Mouse (Mus musculus) liver, embryonic 16.5 days (tissue): ENCODE data around the gene Stard13. TPM values are rescaled to one million over a fixed set of nuclear protein-coding genes. Genes with fewer than 3 reads are reported as not detected.

Experiments
- ATAC-seq: fragments of 200-750 bp; cut with Nextera tagmentation; 2 replicates; pipeline ENCODE4 v1.8.0; 2017; ENCODE audit warnings: low read depth, mild to moderate bottlenecking, moderate number of reproducible peaks, moderate library complexity
- H3K27ac ChIP-seq: fragments of 300-500 bp; sonication (generic); 2 replicates; pipeline ENCODE4 v1.5.1; 2014; ENCODE audit warnings: mild to moderate bottlenecking, low read length
- H3K27me3 ChIP-seq: fragments of 300-500 bp; sonication (generic); 2 replicates; pipeline ENCODE4 v1.6.1; 2014; ENCODE audit warnings: low read depth, low read length, mixed read lengths; ENCODE audit not compliant: control insufficient read depth, insufficient read depth
- H3K36me3 ChIP-seq: fragments of 300-500 bp; sonication (generic); 2 replicates; pipeline ENCODE4 v1.6.1; 2014; ENCODE audit warnings: mild to moderate bottlenecking; ENCODE audit not compliant: control insufficient read depth, insufficient read depth
- H3K4me1 ChIP-seq: fragments of 300-500 bp; sonication (generic); 2 replicates; pipeline ENCODE4 v1.6.1; 2014; ENCODE audit warnings: low read depth, low read length, mixed read lengths; ENCODE audit not compliant: control insufficient read depth
- H3K4me2 ChIP-seq: fragments of 300-500 bp; sonication (generic); 2 replicates; pipeline ENCODE4 v1.6.1; 2014; ENCODE audit warnings: low read depth, low read length, mixed read lengths
- H3K4me3 ChIP-seq: fragments of 300-500 bp; sonication (generic); 2 replicates; pipeline ENCODE4 v1.5.1; 2014; ENCODE audit warnings: low read depth, mild to moderate bottlenecking, low read length
- H3K9ac ChIP-seq: fragments of 300-500 bp; sonication (generic); 2 replicates; pipeline ENCODE4 v1.6.1; 2014; ENCODE audit warnings: low read depth, low read length
- H3K9me3 ChIP-seq: fragments of 300-500 bp; sonication (generic); replicated peaks from 2 replicates; pipeline ENCODE4 v1.6.1; 2016; ENCODE audit warnings: low read length; ENCODE audit not compliant: control insufficient read depth
- WGBS: fragments of 180-500 bp; shearing (Covaris S2); extraction: QIAGEN DNeasy Blood & Tissue Kit; methylation state at CpG from one replicate; pipeline ENCODE4 v1.1.7; 2014; ENCODE audit not compliant: insufficient replicate concordance; 5-methylcytosine and 5-hydroxymethylcytosine counted together
- polyA plus RNA-seq: library from polyadenylated mRNA; unstranded; fragments of >200 nt; fragmentation: Nextera tagmentation; extraction: Ambion mirVana; gene quantifications from 2 replicates; pipeline ENCODE4 v1.2.1, GENCODE M21; 2015

Stard13 gene
- polyA plus RNA-seq, 1 experiment from 2014 or later = 1.4 TPM

DNA sequence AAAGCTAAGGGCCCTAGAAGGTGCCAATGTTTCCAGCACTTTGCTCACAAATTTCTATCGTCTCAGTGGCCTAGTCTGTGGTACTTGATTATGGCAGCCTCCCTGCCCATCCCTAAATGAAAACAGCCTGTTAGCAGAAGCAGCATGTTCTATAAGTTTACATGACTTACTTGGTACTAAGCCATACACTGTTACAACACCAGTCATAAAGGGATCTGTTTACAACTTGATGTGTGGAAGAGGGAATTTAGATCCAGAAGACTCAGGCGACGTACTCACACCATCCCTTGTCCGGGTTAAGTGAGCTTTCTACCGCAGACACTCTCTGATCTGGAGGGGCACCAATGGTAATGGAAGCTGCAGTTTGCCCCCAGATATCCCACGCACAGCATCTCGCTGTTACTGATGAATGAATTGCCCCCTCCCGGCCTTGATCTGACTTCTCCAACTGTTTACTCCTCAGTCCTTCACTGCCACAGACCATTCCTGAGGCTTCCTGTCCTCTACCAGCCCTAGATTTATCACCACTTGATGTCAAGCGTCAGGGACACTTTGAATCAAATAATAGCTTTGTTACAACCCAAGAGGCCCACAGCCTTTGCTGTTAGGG, 53.4 kb downstream of the Stard13 start:
- Histone ChIP-seq H3K4me3 (no peak overlapping the region), H3K27me3 (no peaks in the 10 kb centered on the region), H3K27ac (no peak overlapping the region), H3K4me2 (no peak overlapping the region), H3K9ac (no peak overlapping the region), H3K9me3 (no peaks in the 10 kb centered on the region), H3K4me1 (no peaks in the 10 kb centered on the region; the same call in 1 of the 2 replicates), H3K36me3 (no peaks in the 10 kb centered on the region)
- ATAC-seq = no peak
- WGBS = 67% methylated on average over 9 of the region's 9 CpGs

DNA sequence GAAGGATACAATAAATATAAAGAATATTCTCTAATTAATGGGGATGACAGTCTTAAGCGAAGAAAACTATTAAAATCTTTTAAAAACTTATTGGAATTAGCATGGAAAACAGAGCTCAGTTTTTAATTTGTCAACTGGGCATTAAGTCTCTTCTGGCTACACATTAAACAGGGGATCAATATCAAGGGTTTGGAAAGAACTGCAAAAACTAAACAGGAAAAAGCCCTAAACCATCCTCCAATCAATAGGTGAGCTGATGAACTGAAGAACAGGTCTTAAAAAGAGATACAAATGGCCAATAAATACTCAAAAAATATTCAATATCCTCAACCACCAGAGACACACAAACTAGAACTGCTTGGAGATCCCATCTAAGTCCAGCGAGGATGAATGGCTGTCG, 56.5 kb downstream of the Stard13 start:
- no peak for ATAC-seq
- no peaks in the 10 kb centered on the region for H3K36me3 ChIP-seq
- no peaks in the 10 kb centered on the region; the same call in 1 of the 2 replicates for H3K4me1 ChIP-seq
- 73% methylated on average over 3 of the region's 3 CpGs for whole genome bisulfite sequencing
- no peak overlapping the region for H3K27ac ChIP-seq
- no peak overlapping the region for H3K9ac ChIP-seq
- H3K4me2 ChIP-seq = no peak overlapping the region
- H3K4me3 ChIP-seq = no peak overlapping the region
- H3K9me3 ChIP-seq = no peaks in the 10 kb centered on the region
- no peaks in the 10 kb centered on the region for H3K27me3 ChIP-seq

DNA sequence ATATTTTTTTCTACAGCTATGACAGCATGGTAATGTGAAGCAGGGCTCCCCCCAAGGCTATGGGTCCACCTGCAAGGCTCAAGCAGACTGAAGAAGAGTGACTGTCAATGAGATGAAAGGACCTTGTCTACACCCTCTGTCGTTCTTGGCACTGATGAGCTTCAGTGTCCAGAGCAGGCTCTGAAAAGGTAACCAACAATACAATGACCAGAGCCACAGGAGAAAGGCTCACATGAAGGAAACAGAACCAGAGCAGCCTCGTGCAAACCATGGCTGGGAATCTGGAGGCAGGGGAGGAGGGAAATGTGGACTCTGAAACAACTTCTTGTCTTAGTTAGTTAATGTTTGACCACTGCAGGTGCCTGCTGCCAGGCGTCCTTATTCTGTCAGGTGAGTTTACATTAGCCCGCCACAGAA, 57.7 kb downstream of the Stard13 start:
- Histone ChIP-seq H3K4me1 (no peaks in the 10 kb centered on the region; the same call in 1 of the 2 replicates), H3K9ac (no peak overlapping the region), H3K27me3 (no peaks in the 10 kb centered on the region), H3K4me3 (no peak overlapping the region), H3K4me2 (no peak overlapping the region; the same call in 1 of the 2 replicates), H3K9me3 (no peaks in the 10 kb centered on the region), H3K27ac (peak overlapping the region; percentile 55), H3K36me3 (no peaks in the 10 kb centered on the region)
- peak; percentile 70 for ATAC-seq
- 38% methylated on average over 4 of the region's 4 CpGs for WGBS

DNA sequence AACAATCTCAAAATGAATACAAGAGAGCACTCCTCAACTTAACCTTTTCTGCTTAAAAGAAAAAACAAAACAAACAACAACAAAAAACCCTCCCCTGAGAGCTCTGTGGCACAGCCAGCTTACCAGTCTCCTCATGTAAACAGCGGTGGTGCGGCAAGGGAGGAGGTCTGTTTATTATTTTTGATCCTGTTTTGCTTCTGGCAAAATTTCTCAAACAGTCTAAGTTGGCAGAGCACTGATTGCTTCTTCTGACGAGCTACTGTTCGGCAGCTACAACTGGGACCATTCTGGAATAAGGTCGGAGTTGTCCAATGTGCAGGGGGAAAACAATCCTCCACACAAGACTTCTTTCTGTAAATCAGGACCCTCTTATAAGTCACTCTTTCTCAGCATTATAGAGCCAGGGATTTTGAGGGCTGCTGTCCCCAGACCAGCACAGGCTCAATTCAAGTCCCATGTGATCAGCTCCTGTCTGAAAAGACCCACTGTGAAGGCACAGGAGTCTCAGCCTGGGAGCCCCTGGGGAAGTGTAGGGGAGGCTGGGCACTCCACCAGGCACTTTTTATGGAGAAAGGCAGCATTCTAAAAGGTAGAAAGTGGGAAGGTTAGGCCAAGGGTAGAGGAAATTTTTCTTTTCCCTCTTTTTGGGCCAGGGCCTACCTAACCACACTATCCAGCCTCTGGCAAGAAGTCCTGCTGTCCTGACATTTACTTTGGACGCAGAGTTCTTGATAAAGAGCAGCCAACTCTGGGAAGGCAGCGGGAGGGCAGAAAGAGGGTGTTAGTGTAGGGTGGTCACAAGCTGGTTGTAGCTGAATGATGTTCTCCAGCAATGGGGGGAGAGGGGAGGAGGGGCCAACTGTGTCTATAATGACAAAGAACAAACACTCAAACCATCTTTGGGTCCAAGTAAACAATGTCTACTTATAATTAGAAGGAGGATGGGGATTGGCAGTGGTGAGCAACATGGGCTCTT, 58.9 kb downstream of the Stard13 start:
- 58% methylated on average over 7 of the region's 7 CpGs for WGBS
- H3K9me3 ChIP-seq = no peaks in the 10 kb centered on the region
- H3K36me3 ChIP-seq = no peaks in the 10 kb centered on the region
- H3K4me2 ChIP-seq = no peak overlapping the region
- no peaks in the 10 kb centered on the region; the same call in 1 of the 2 replicates for H3K4me1 ChIP-seq
- no peak overlapping the region for H3K27ac ChIP-seq
- no peak overlapping the region for H3K9ac ChIP-seq
- H3K4me3 ChIP-seq = no peak overlapping the region
- no peaks in the 10 kb centered on the region for H3K27me3 ChIP-seq
- no peak for ATAC-seq

DNA sequence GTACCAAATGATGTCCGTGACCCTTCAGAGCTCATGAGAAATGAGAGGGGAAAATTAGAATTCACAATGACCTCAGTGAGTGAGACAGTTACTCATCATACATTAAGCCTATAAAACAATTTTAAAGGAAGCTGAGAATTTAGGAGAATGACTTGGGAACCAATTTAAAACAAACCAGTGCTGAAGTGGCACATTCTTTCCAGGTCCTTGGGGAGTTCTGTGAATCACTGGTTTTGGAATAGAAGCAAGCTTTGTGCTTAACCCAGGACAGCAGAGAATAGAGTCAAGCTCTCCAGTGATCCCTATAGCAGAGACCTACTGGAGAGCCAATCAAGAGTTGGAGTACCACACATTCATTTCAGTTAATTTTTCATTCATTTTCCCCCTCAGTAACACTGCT, 59.9 kb downstream of the Stard13 start:
- H3K4me3 ChIP-seq = no peak overlapping the region
- no peaks in the 10 kb centered on the region for H3K27me3 ChIP-seq
- no peak for ATAC-seq
- H3K27ac ChIP-seq = no peak overlapping the region
- H3K4me2 ChIP-seq = no peak overlapping the region
- H3K9me3 ChIP-seq = no peaks in the 10 kb centered on the region
- no peaks in the 10 kb centered on the region; the same call in 1 of the 2 replicates for H3K4me1 ChIP-seq
- no peaks in the 10 kb centered on the region for H3K36me3 ChIP-seq
- no peak overlapping the region for H3K9ac ChIP-seq
- WGBS = 61% methylated on average over 1 of the region's 1 CpGs

DNA sequence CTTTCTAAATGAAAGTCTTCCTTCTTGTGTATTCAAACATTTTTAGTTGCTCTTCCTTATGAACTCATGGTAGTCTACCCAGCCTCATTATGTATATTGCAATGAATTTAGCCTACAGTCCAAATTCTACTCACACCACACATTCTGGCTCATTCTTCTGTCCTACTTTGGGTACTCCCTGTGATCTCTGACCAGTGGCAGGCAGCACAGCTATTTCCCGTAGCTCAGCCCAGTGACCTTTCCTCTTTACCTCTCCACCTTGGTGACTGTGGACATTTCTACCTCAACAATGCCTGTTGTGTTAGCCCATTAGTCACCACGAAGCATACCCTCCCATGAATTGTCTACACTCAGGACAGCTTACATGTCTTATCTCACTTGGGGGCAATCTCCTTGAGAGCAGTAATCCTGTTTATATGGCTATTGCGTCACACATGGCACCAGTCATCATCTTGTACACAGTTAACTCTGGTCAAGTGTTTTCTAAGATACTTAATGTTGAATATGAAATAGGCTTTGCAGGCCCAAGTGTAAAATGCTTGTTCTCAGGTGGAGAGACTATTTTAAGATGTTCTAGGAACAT, 63.4 kb downstream of the Stard13 start:
- H3K27ac ChIP-seq = no peak overlapping the region
- no peaks in the 10 kb centered on the region for H3K36me3 ChIP-seq
- peak; percentile 53 for ATAC-seq
- no peaks in the 10 kb centered on the region for H3K4me1 ChIP-seq
- H3K9ac ChIP-seq = no peak overlapping the region
- no peak overlapping the region for H3K4me2 ChIP-seq
- H3K27me3 ChIP-seq = no peaks in the 10 kb centered on the region
- no peak overlapping the region for H3K4me3 ChIP-seq
- no peaks in the 10 kb centered on the region for H3K9me3 ChIP-seq
- WGBS = 51% methylated on average over 3 of the region's 3 CpGs

DNA sequence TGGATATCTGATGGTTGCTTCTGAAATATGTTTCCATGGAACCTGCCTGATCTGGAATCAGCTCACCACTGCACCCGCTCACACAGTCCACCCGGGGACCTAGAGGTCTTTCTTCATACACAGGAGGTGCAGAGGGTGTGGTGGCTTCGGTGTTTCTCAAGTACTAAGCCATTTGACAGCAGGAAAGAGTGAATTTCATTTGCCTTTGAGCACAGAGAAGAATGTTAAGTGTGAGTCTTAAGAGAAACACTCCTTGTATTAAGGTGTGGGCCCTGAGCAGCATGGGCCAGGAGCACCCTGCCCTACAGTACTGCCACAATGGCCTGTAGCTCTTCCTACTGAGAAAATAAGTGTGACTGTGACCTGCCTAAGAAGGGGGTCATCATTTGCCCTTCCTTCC, 65.4 kb downstream of the Stard13 start:
- no peaks in the 10 kb centered on the region for H3K36me3 ChIP-seq
- H3K4me2 ChIP-seq = no peak overlapping the region
- H3K4me1 ChIP-seq = no peaks in the 10 kb centered on the region
- no peak overlapping the region for H3K9ac ChIP-seq
- no peak overlapping the region for H3K4me3 ChIP-seq
- no peak for ATAC-seq
- WGBS = 60% methylated on average over 3 of the region's 3 CpGs
- no peaks in the 10 kb centered on the region for H3K9me3 ChIP-seq
- H3K27me3 ChIP-seq = no peaks in the 10 kb centered on the region
- no peak overlapping the region for H3K27ac ChIP-seq

DNA sequence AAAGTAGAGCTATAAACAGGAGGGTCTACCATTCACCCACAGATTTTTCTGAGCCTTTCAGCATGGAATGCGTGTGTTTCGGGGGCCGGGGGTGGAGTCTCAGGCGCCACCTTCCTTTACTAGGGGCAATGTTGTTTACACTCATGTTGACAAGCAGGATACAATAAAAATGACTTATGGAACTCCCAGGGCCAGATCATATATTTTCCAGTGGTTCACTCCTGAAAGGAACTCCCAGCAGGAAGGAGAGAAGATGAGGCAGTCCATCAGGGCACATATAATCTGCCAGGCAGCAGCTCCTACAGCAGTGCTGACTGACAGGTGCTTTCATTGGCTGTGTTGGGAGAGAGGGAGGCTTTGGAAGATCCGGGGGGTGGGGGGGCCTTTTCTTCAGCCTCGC, 66.0 kb downstream of the Stard13 start:
- WGBS = 64% methylated on average over 6 of the region's 6 CpGs
- Histone ChIP-seq H3K9ac (no peak overlapping the region), H3K4me2 (no peak overlapping the region), H3K36me3 (no peaks in the 10 kb centered on the region), H3K4me1 (no peaks in the 10 kb centered on the region), H3K9me3 (no peaks in the 10 kb centered on the region), H3K27ac (no peak overlapping the region), H3K27me3 (no peaks in the 10 kb centered on the region), H3K4me3 (no peak overlapping the region)
- no peak for ATAC-seq

DNA sequence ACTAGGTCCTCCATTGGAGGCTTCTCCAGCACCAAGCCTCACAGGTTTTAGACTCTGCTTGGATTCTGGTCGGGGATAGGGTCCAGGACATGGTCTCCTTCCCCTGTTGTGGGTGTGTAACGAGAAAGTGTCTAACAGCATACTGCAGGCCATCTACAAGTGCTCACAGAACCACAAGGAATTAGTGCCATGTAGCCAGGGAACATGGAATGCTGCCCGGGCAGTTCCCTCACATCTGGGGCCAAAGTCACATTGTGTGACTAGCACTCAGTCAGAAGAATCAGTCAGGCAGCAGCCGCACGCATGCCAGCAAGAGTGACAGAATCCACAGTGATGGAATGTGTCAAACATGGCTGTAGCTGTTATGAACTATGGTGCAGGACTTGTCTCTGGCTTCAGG, 67.4 kb downstream of the Stard13 start:
- 66% methylated on average over 5 of the region's 5 CpGs for WGBS
- ATAC-seq = no peak
- Histone ChIP-seq H3K4me3 (no peak overlapping the region), H3K9me3 (no peaks in the 10 kb centered on the region), H3K27me3 (no peaks in the 10 kb centered on the region), H3K4me1 (no peaks in the 10 kb centered on the region), H3K27ac (no peak overlapping the region), H3K4me2 (no peak overlapping the region), H3K9ac (no peak overlapping the region), H3K36me3 (no peaks in the 10 kb centered on the region)
